ENCODE assay signal across 14 mouse cellular contexts in the genomic region with DNA sequence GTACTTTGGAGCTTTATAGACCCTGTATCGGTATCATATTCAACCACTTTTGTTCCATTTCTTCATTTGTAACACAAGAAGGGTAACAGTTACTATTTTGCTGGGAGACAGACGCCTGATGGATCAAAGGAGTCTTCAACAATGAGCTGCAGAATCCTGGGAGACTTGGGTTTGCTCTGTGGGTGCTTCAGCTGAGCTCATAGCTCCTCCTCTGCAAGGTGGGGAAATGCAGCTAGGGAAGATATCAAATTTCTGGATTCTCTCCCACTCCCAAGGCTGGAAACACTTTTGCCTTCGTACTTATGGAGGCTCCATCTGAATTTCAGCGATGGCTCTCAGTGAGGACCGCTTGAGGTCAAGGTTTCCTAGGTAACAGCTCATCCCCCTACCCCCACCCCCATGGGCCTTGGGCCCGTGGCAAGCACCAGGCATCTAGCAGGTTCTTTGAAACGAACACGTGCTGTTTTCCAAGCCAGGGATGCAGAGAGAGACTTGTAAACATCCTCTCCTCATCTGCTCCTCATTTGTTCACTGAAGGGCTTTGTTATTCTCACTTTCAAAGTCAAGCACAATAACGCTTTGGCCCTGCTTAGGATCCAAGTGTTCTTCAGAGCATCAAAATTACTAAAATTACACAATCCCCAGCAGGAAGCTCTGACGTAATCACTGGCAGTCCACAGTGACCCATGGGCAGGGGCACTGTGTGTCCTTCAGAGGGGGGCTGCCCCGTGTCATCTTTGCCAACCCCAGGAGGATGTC. TPM values are rescaled to one million over a fixed set of nuclear protein-coding genes. Genes with fewer than 3 reads are reported as not detected.
A peak's percentile ranks its signal among the peaks of the same experiment; 100 is the strongest.
DNase-seq lines count a peak whose midpoint lies in the region; ATAC-seq and TF ChIP-seq lines count a peak whose summit lies in the region.
"Had no signal": no experiment of that assay in that cellular context is flagged by ENCODE, and none has a peak within 500 bp of the region (broad histone marks: within the 10 kb centered on the region; RNA-seq: fewer than 3 reads in every experiment).

No protein-coding gene starts in this region.

- peaks cover 5% of the 10 kb centered on the region; the same call in 1 of the 2 replicates for H3K4me1 ChIP-seq in hindbrain, postnatal 0 days (ENCODE audit: insufficient read depth, low read length)
- H3K4me1 ChIP-seq in hindbrain, embryonic 13.5 days (replicated peaks) = peaks cover under 1% of the 10 kb centered on the region; the same call in 1 of the 2 replicates
- peaks cover 11% of the 10 kb centered on the region for H3K4me1 ChIP-seq in midbrain, embryonic 15.5 days
- H3K4me1 ChIP-seq in midbrain, embryonic 13.5 days (replicated peaks) = peaks cover 10% of the 10 kb centered on the region
- peaks cover 14% of the 10 kb centered on the region for H3K4me1 ChIP-seq in embryonic facial prominence, embryonic 10.5 days
- H3K4me1 ChIP-seq in limb, embryonic 15.5 days = 0 out of 2 replicates have a peak, but pooled peaks cover 10% of the 10 kb centered on the region

- H3K4me3 ChIP-seq in hindbrain, postnatal 0 days (ENCODE audit: low read length) = no peak overlapping the region
- H3K4me3 ChIP-seq in hindbrain, embryonic 13.5 days = no peak overlapping the region
- no peak overlapping the region for H3K4me3 ChIP-seq in midbrain, embryonic 15.5 days
- no peak overlapping the region for H3K4me3 ChIP-seq in midbrain, embryonic 13.5 days (replicated peaks)
- no peak overlapping the region for H3K4me3 ChIP-seq in embryonic facial prominence, embryonic 10.5 days
- no peak overlapping the region for H3K4me3 ChIP-seq in limb, embryonic 15.5 days
- H3K4me3 ChIP-seq: erythroblast, embryonic 14.5 days had no signal

- H3K27ac ChIP-seq in hindbrain, postnatal 0 days = no peak overlapping the region
- no peak overlapping the region for H3K27ac ChIP-seq in hindbrain, embryonic 13.5 days
- peak overlapping the region; percentile 23; the same call in 1 of the 2 replicates for H3K27ac ChIP-seq in midbrain, embryonic 15.5 days
- no peak overlapping the region for H3K27ac ChIP-seq in midbrain, embryonic 13.5 days
- 0 out of 2 replicates have a peak overlapping the region, but pooled peaks have one; percentile 3 for H3K27ac ChIP-seq in embryonic facial prominence, embryonic 10.5 days (replicated peaks)
- 0 out of 2 replicates have a peak overlapping the region, but pooled peaks have one; percentile 28 for H3K27ac ChIP-seq in limb, embryonic 15.5 days
- H3K27ac ChIP-seq: liver, embryonic 14.5 days had no signal

- no peaks in the 10 kb centered on the region for H3K27me3 ChIP-seq in hindbrain, postnatal 0 days (ENCODE audit: insufficient read depth, low read length)
- H3K27me3 ChIP-seq in hindbrain, embryonic 13.5 days = no peaks in the 10 kb centered on the region
- no peaks in the 10 kb centered on the region for H3K27me3 ChIP-seq in midbrain, embryonic 15.5 days (replicated peaks)
- no peaks in the 10 kb centered on the region for H3K27me3 ChIP-seq in midbrain, embryonic 13.5 days
- H3K27me3 ChIP-seq in embryonic facial prominence, embryonic 10.5 days (replicated peaks; ENCODE audit: low read depth, poor library complexity, severe bottlenecking) = no peaks in the 10 kb centered on the region
- H3K27me3 ChIP-seq in limb, embryonic 15.5 days = no peaks in the 10 kb centered on the region

- no peaks in the 10 kb centered on the region for H3K36me3 ChIP-seq in hindbrain, postnatal 0 days (ENCODE audit: insufficient read depth, low read length)
- H3K36me3 ChIP-seq in hindbrain, embryonic 13.5 days = no peaks in the 10 kb centered on the region
- no peaks in the 10 kb centered on the region for H3K36me3 ChIP-seq in midbrain, embryonic 15.5 days (replicated peaks)
- H3K36me3 ChIP-seq in midbrain, embryonic 13.5 days = no peaks in the 10 kb centered on the region
- no peaks in the 10 kb centered on the region for H3K36me3 ChIP-seq in embryonic facial prominence, embryonic 10.5 days (replicated peaks)
- H3K36me3 ChIP-seq in limb, embryonic 15.5 days = no peaks in the 10 kb centered on the region

- WGBS in hindbrain, postnatal 0 days = 29% methylated on average over 11 of the region's 11 CpGs
- WGBS in hindbrain, embryonic 13.5 days = 46% methylated on average over 11 of the region's 11 CpGs
- WGBS in midbrain, embryonic 15.5 days = 30% methylated on average over 11 of the region's 11 CpGs
- WGBS in midbrain, embryonic 13.5 days = 45% methylated on average over 11 of the region's 11 CpGs
- 43% methylated on average over 11 of the region's 11 CpGs for WGBS in embryonic facial prominence, embryonic 10.5 days
- 22% methylated on average over 11 of the region's 11 CpGs for WGBS in limb, embryonic 15.5 days

- ATAC-seq in hindbrain, postnatal 0 days = peak; percentile 43; the same call in 1 of the 2 replicates
- no peak for ATAC-seq in hindbrain, embryonic 13.5 days (ENCODE audit: low FRiP score)
- ATAC-seq in midbrain, embryonic 15.5 days (replicated peaks) = no peak
- ATAC-seq in midbrain, embryonic 13.5 days = no peak
- no peak for ATAC-seq in limb, embryonic 15.5 days (ENCODE audit: insufficient number of reproducible peaks, low FRiP score, low TSS enrichment, low read depth)

- H3K9ac ChIP-seq in hindbrain, postnatal 0 days (replicated peaks; ENCODE audit: low read length) = no peak overlapping the region
- no peak overlapping the region for H3K9ac ChIP-seq in hindbrain, embryonic 13.5 days
- H3K9ac ChIP-seq in midbrain, embryonic 15.5 days = no peak overlapping the region
- H3K9ac ChIP-seq in midbrain, embryonic 13.5 days (replicated peaks) = no peak overlapping the region
- H3K9ac ChIP-seq in limb, embryonic 15.5 days = no peak overlapping the region
- H3K9ac ChIP-seq: liver, embryonic 14.5 days had no signal

- no peak for DNase-seq in hindbrain, postnatal 0 days (ENCODE audit: low spot score)
- no peak for DNase-seq in embryonic facial prominence, embryonic 10.5 days (ENCODE audit: low spot score)
- DNase-seq in left cerebral cortex, postnatal 4 days = no peak
- DNase-seq: adrenal gland, adult 2 months; cerebellum, postnatal 25 days; kidney, postnatal 10 days; right cerebral cortex, postnatal 4 days had no signal

- peaks cover 3% of the 10 kb centered on the region; the same call in 1 of the 2 replicates for H3K9me3 ChIP-seq in hindbrain, postnatal 0 days (ENCODE audit: low read length)
- H3K9me3 ChIP-seq in hindbrain, embryonic 13.5 days = no peaks in the 10 kb centered on the region
- no peaks in the 10 kb centered on the region for H3K9me3 ChIP-seq in midbrain, embryonic 15.5 days
- H3K9me3 ChIP-seq in midbrain, embryonic 13.5 days = no peaks in the 10 kb centered on the region
- peaks cover 9% of the 10 kb centered on the region; the same call in 1 of the 2 replicates for H3K9me3 ChIP-seq in embryonic facial prominence, embryonic 10.5 days
- H3K9me3 ChIP-seq in limb, embryonic 15.5 days = no peaks in the 10 kb centered on the region

- TF ChIP-seq CTCF in hindbrain, postnatal 0 days (IDR thresholded peaks at IDR 0.05; ENCODE audit: low read depth) = no peak

- no peak overlapping the region for H3K4me2 ChIP-seq in hindbrain, postnatal 0 days (ENCODE audit: low read depth, low read length)
- H3K4me2 ChIP-seq in hindbrain, embryonic 13.5 days = no peak overlapping the region
- H3K4me2 ChIP-seq in midbrain, embryonic 15.5 days = no peak overlapping the region
- H3K4me2 ChIP-seq in midbrain, embryonic 13.5 days (replicated peaks) = no peak overlapping the region
- H3K4me2 ChIP-seq in limb, embryonic 15.5 days = 0 out of 2 replicates have a peak overlapping the region, but pooled peaks have one; percentile 1

- intact Hi-C loops in left cerebral cortex, postnatal 4 days (cut with DNase I) = no loop called here

RNA-seq across cellular contexts. Expression of a gene that starts 27.7 kb away (rescaled TPM):
- total RNA-seq in hindbrain, postnatal 0 days (2014; rRNA removed) = 0.52 and 0.54 TPM in 2 replicates
- polyA plus RNA-seq in hindbrain, postnatal 0 days (2015; fragmentation: Nextera tagmentation; extraction: Ambion mirVana) = 0.21 and 0.23 TPM in 2 replicates
- 0.13 and 0.14 TPM in 2 replicates for polyA plus RNA-seq in hindbrain, embryonic 13.5 days (2015; fragmentation: Nextera tagmentation; extraction: Ambion mirVana)
- polyA plus RNA-seq in midbrain, embryonic 15.5 days (2015; fragmentation: Nextera tagmentation; extraction: Ambion mirVana) = 0.18 and 0.26 TPM in 2 replicates
- 0.12 and 0.15 TPM in 2 replicates for polyA plus RNA-seq in midbrain, embryonic 13.5 days (2015; fragmentation: Nextera tagmentation; extraction: Ambion mirVana)
- polyA plus RNA-seq in embryonic facial prominence, embryonic 10.5 days (2016; fragmentation: Nextera tagmentation; extraction: Ambion mirVana) = not detected in 2 replicates
- polyA plus RNA-seq in limb, embryonic 15.5 days (2015; fragmentation: Nextera tagmentation; extraction: Ambion mirVana) = 2.4 and 3.7 TPM in 2 replicates
- under 1 TPM; 0.28 to 0.38 TPM for total RNA-seq in left cerebral cortex, postnatal 4 days (2021)
- total RNA-seq: megakaryocyte, adult 5-6 weeks had no signal
- polyA plus RNA-seq: erythroblast, embryonic 14.5 days had no signal

Comparison
In these comparisons a context has a peak if more than half of its experiments do, and no peak if none do; other contexts are left out.
1. H3K27ac ChIP-seq: peak in midbrain, embryonic 15.5 days (single experiment), embryonic facial prominence, embryonic 10.5 days (single experiment) and limb, embryonic 15.5 days (single experiment); none in hindbrain, postnatal 0 days (single experiment), hindbrain, embryonic 13.5 days (single experiment) and midbrain, embryonic 13.5 days (single experiment).